Mouse (Mus musculus) midbrain, embryonic 12.5 days (tissue): ENCODE measurements around the gene Cecr2. TPM values are rescaled to one million over a fixed set of nuclear protein-coding genes. Genes with fewer than 3 reads are reported as not detected.

ENCODE experiments used
- ATAC-seq: fragments of 200-750 bp; cut with Nextera tagmentation; 2 replicates; pipeline ENCODE4 v1.8.0; 2017; ENCODE audit warnings: low read depth, moderate TSS enrichment, moderate library complexity; ENCODE audit not compliant: low FRiP score
- H3K27ac ChIP-seq: fragments of 300-500 bp; sonication (generic); replicated peaks from 2 replicates; pipeline ENCODE4 v1.5.1; 2016; ENCODE audit warnings: mild to moderate bottlenecking
- H3K27me3 ChIP-seq: fragments of 300-500 bp; sonication (generic); 2 replicates; pipeline ENCODE4 v1.6.1; 2016; ENCODE audit warnings: mild to moderate bottlenecking
- H3K36me3 ChIP-seq: fragments of 300-500 bp; sonication (generic); 2 replicates; pipeline ENCODE4 v1.6.1; 2016
- H3K4me1 ChIP-seq: fragments of 300-500 bp; sonication (generic); 2 replicates; pipeline ENCODE4 v1.6.1; 2016
- H3K4me2 ChIP-seq: fragments of 300-500 bp; sonication (generic); replicated peaks from 2 replicates; pipeline ENCODE4 v1.6.1; 2016; ENCODE audit warnings: mild to moderate bottlenecking, moderate library complexity
- H3K4me3 ChIP-seq: fragments of 300-500 bp; sonication (generic); 2 replicates; pipeline ENCODE4 v1.5.1; 2016; ENCODE audit warnings: mild to moderate bottlenecking
- H3K9ac ChIP-seq: fragments of 300-500 bp; sonication (generic); replicated peaks from 2 replicates; pipeline ENCODE4 v1.6.1; 2016; ENCODE audit warnings: mild to moderate bottlenecking, moderate library complexity
- H3K9me3 ChIP-seq: fragments of 300-500 bp; sonication (generic); 2 replicates; pipeline ENCODE4 v1.6.1; 2016; ENCODE audit warnings: mild to moderate bottlenecking
- WGBS: fragments of 180-500 bp; shearing (Covaris S2); methylation state at CpG from one replicate; pipeline ENCODE4 v1.1.7; 2016; 5-methylcytosine and 5-hydroxymethylcytosine counted together
- polyA plus RNA-seq: library from polyadenylated mRNA; unstranded; fragments of >200 nt; fragmentation: Nextera tagmentation; extraction: Ambion mirVana; gene quantifications from 2 replicates; pipeline ENCODE4 v1.2.1, GENCODE M21; 2016

Gene Cecr2
- polyA plus RNA-seq, 1 experiment from 2014 or later, result 13.6 TPM

DNA sequence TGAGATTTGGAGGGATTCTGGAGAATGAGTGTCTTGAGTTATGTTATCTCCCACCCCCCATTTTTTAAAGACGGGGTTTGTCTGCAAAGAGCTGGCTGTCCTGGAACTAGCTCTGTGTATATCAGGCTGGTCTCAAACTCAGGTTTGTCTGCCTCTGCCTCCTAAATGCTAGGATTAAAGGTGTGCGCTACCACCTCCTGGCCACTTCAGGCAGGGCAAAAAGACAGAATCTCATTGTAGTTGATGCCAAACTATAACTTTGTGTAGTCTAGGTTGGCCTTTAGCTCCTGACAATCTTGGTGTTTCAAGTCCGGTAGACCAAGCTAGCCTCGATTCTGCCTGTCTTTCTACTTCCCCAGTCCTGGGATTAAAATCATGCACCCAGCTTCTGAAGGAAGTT is 8.7 kb downstream of the Cecr2 start:
- H3K4me2 ChIP-seq, result no peak overlapping the region
- no peaks in the 10 kb centered on the region for H3K27me3 ChIP-seq
- 90% methylated on average over 4 of the region's 4 CpGs for WGBS
- ATAC-seq, result no peak
- no peak overlapping the region for H3K4me3 ChIP-seq
- no peaks in the 10 kb centered on the region for H3K4me1 ChIP-seq
- H3K9ac ChIP-seq, result no peak overlapping the region
- no peaks in the 10 kb centered on the region for H3K9me3 ChIP-seq
- H3K27ac ChIP-seq, result no peak overlapping the region
- H3K36me3 ChIP-seq, result no peaks in the 10 kb centered on the region

DNA sequence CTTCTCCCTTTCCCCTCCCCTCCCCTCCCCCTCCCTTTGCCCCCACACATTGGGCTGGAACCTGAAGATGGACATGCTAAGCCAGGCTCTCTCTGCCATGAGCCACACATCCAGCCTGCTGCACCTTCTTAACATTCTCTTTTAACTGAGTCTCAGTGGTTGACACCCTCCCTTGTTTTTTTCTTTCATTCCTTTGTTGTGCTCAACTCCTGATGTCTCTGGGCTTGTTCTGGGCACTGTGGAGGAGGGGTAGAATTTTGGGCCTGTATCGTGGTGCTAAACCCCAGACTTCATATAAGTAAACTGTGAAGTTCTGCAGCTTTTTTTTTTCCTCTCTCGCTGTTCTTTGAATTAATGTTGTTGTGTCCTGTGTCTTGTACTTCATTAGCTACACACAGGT is 9.8 kb downstream of the Cecr2 start:
- Histone ChIP-seq H3K4me2 (no peak overlapping the region), H3K27me3 (no peaks in the 10 kb centered on the region), H3K4me1 (no peaks in the 10 kb centered on the region), H3K27ac (no peak overlapping the region), H3K9me3 (no peaks in the 10 kb centered on the region), H3K4me3 (no peak overlapping the region), H3K36me3 (no peaks in the 10 kb centered on the region), H3K9ac (no peak overlapping the region)
- no peak for ATAC-seq
- WGBS, result 57% methylated on average over 2 of the region's 2 CpGs

DNA sequence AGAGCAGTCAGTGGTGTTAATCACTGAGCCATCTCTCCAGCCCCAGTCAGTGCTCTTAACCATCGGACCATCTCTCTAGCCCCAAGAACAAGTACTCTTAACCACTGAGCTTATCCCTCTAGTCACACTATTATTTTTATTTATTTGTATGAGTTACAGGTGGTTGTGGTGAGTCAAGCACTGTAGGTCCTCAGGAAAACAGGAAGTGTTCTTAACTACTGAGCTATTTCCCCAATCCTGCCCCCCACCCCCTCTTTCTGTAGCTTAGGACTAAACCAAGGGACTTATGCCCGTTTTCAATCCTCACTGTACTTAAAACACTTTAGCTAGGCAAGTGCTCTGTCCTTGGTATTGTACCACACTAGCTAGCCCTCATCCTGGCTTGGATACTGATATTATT is 17.2 kb downstream of the Cecr2 start:
- no peaks in the 10 kb centered on the region for H3K4me1 ChIP-seq
- no peak overlapping the region for H3K4me3 ChIP-seq
- H3K9ac ChIP-seq, result no peak overlapping the region
- no peaks in the 10 kb centered on the region for H3K27me3 ChIP-seq
- H3K27ac ChIP-seq, result no peak overlapping the region
- no peaks in the 10 kb centered on the region for H3K9me3 ChIP-seq
- no peaks in the 10 kb centered on the region for H3K36me3 ChIP-seq
- 88% methylated on average over 2 of the region's 2 CpGs for WGBS
- ATAC-seq, result no peak
- no peak overlapping the region for H3K4me2 ChIP-seq

DNA sequence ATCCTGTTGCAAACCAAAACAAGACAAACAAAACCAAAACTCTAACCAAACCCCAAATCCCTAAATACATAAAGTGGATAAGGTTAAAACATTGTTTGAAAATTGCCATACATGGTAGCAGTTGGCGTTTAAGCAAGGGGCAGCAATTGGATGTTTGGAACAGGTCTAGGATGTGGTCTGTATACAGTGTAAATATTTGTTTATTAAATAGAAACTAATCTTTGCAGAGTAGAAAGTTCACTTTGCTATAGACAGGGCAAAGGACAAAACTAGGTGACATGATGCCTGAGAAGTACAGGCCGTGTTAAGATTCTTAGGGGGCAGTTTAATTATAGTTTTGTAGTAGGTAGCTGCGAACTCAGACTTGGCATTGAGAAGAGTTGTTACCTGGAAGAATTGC is 18.6 kb downstream of the Cecr2 start:
- Histone ChIP-seq H3K4me1 (no peaks in the 10 kb centered on the region), H3K9ac (no peak overlapping the region), H3K9me3 (no peaks in the 10 kb centered on the region), H3K4me2 (no peak overlapping the region), H3K4me3 (no peak overlapping the region), H3K27ac (no peak overlapping the region), H3K27me3 (no peaks in the 10 kb centered on the region), H3K36me3 (no peaks in the 10 kb centered on the region)
- WGBS, result 98% methylated on average over 3 of the region's 3 CpGs
- no peak for ATAC-seq

DNA sequence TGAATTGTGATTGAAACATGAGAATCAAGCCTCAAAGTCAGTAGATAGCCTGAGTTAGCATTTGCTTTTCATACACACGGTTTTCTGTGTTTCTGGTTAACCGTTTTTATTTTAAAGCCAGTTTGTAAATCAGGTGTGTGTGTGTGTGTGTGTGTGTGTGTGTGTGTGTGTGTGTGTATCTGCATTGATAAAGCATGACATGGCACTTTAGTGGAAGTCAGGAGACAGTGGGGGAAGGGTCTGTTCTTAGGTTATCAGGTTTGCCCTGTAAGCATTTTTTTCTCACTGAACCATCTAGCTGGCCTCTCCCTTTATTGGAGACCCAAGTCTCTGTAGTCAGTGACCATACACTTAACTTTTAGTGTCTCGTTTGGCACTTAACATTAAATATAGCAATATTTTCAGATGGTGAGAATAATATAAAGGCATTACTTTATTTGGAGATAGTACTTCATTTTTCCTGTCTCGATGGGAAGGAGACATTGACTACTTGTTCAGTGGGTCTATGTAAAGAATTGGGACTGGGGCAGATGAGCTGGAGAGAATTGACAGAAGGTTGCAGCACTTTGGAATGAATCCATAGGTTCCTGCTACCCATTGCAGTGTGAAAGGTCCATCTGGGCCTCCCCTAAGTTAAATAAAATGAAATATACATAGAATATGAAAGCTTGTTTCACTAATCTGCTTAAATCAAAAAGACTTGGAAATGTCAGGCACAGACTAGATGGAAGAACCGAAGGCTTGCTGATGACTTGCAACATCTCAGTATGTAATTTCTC is 20.9 kb downstream of the Cecr2 start:
- no peaks in the 10 kb centered on the region for H3K4me1 ChIP-seq
- no peaks in the 10 kb centered on the region for H3K36me3 ChIP-seq
- no peak overlapping the region for H3K27ac ChIP-seq
- ATAC-seq, result no peak
- 92% methylated on average over 5 of the region's 5 CpGs for WGBS
- H3K9me3 ChIP-seq, result no peaks in the 10 kb centered on the region
- H3K9ac ChIP-seq, result no peak overlapping the region
- no peaks in the 10 kb centered on the region for H3K27me3 ChIP-seq
- H3K4me3 ChIP-seq, result no peak overlapping the region
- H3K4me2 ChIP-seq, result no peak overlapping the region

DNA sequence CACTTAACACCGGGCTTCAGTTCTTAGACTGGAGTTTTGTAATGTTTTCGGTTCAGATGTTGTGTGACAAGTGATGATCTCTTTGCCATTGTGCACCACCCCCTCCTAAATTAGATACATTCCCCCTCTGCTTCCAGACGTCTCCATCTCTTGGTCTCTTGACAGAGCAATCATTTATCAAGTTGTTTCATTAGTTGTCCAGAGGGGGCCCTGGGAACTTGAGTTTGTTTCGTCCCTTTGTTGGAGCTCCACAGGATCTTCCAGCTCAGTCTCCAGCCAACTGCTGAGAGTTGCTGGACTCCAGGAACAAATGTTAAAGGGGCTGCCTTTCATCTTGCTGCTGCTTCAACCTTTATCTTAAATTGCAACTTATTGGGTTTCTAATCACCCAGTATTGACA is 34.1 kb downstream of the Cecr2 start:
- 13% methylated on average over 4 of the region's 4 CpGs for WGBS
- H3K9ac ChIP-seq, result no peak overlapping the region
- H3K27me3 ChIP-seq, result no peaks in the 10 kb centered on the region
- H3K4me3 ChIP-seq, result no peak overlapping the region
- no peaks in the 10 kb centered on the region for H3K9me3 ChIP-seq
- peaks cover 6% of the 10 kb centered on the region for H3K4me1 ChIP-seq
- no peaks in the 10 kb centered on the region for H3K36me3 ChIP-seq
- H3K27ac ChIP-seq, result no peak overlapping the region
- no peak for ATAC-seq
- no peak overlapping the region for H3K4me2 ChIP-seq

DNA sequence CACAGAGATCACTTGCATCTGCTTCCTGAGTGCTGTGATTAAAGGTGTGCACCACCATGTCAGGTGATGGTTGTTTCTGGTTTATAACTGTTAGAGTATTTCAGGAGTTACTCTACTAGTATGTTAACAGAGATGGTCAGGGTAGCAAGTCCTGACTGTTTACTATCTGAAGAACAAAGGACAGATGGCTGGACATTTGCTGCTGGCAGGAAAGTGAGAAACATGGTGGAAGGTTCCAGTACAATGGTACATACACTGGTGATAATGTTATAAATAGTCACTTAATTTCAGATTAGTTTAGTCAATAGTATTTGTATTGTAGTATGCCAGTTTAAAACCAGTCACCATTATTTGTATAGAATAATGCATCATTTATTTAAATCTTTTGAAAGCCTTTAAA is 38.2 kb downstream of the Cecr2 start:
- Histone ChIP-seq H3K36me3 (no peaks in the 10 kb centered on the region), H3K9me3 (no peaks in the 10 kb centered on the region), H3K27ac (no peak overlapping the region), H3K4me2 (no peak overlapping the region), H3K27me3 (no peaks in the 10 kb centered on the region), H3K4me3 (no peak overlapping the region), H3K4me1 (peaks cover 6% of the 10 kb centered on the region), H3K9ac (no peak overlapping the region)
- no peak for ATAC-seq

DNA sequence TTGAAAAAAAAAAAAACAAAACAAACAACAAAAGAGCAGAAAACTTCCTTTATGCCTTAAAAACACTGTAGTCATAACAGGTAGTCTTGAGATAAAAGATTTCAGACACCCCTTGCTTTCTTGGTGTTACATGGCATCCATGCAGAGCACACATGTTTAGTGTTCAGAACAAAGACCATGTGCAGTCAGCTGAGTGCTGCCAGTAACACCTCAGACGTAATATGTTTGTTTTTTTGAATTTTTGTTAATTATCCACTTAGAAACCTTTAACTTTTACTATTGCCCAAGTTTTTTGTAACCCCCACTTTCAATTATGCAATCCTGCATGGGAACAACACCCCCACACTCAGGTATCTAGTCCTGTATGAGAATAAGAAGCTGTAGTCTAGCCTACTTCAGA is 42.6 kb downstream of the Cecr2 start:
- ATAC-seq, result no peak
- no peaks in the 10 kb centered on the region for H3K27me3 ChIP-seq
- H3K36me3 ChIP-seq, result no peaks in the 10 kb centered on the region
- WGBS, result 56% methylated on average over 1 of the region's 1 CpGs
- no peaks in the 10 kb centered on the region for H3K9me3 ChIP-seq
- no peak overlapping the region for H3K4me2 ChIP-seq
- H3K4me1 ChIP-seq, result no peaks in the 10 kb centered on the region
- H3K9ac ChIP-seq, result no peak overlapping the region
- H3K27ac ChIP-seq, result no peak overlapping the region
- no peak overlapping the region for H3K4me3 ChIP-seq

DNA sequence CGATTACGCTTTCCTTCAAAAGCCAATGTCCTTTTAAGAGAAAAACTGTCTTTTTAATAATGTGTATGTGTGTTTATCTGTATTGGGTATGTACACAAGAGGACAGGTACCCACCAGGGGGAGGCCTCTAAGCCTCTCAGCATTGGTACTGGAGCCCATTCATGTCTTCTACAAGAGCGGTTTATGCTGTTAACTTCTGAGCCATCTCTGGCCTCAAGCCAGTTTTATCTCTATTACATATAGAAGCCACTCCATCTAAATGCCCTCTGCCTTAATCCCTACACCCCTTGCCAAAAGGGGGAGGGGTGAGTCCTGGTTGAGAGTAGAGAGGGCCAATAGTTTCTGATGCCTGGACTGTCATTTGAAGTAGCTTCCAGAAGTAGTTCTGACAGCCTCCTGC is 48.6 kb downstream of the Cecr2 start:
- Histone ChIP-seq H3K9me3 (no peaks in the 10 kb centered on the region), H3K36me3 (no peaks in the 10 kb centered on the region), H3K27me3 (no peaks in the 10 kb centered on the region), H3K4me3 (no peak overlapping the region), H3K27ac (0 out of 2 replicates have a peak overlapping the region, but pooled peaks have one; percentile 20), H3K9ac (no peak overlapping the region), H3K4me2 (no peak overlapping the region), H3K4me1 (peaks cover 34% of the 10 kb centered on the region)
- ATAC-seq, result no peak
- WGBS, result 67% methylated on average over 3 of the region's 3 CpGs

DNA sequence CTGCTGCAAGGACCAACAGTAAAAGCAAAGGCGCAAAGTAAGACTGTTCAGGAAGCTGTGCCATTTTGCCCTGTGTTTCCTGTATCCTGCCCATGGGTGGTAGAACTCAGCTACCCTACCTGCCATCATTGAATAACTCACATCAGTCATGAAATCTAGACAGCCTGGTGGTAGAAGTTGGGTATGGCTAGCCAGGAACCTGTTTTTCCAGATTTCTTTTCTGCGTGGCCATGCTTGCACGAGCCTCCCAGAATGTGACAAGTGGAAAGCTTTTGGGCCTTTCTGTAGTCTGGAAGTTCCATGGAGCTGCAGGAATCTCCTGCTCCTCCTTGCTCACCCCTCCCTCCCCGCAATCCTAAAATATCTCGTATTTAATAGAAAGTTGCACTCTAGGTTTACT is 49.1 kb downstream of the Cecr2 start:
- Histone ChIP-seq H3K27me3 (no peaks in the 10 kb centered on the region), H3K4me2 (no peak overlapping the region), H3K9ac (no peak overlapping the region), H3K4me3 (no peak overlapping the region), H3K27ac (0 out of 2 replicates have a peak overlapping the region, but pooled peaks have one; percentile 20), H3K36me3 (no peaks in the 10 kb centered on the region), H3K9me3 (no peaks in the 10 kb centered on the region), H3K4me1 (peaks cover 34% of the 10 kb centered on the region)
- ATAC-seq, result no peak
- WGBS, result 57% methylated on average over 5 of the region's 5 CpGs

DNA sequence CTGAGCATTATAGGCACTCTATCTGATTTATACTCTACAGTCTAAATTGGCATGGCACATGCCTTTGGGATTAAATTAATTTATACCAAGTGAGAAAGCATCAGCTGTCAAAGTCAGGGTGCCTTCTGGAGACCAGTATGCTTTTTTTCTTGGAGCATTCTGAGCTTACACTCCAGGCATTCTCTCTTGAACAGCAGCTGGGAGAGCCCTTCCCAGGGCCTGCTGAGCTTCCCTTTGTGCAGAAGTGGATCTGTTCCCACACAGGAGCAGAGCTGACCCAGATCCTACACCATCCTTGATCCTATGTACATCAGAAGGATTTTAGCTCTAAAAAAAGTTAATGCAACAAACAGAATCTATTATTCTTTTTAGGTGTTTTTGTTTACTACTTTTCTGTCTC is 49.7 kb downstream of the Cecr2 start:
- no peaks in the 10 kb centered on the region for H3K36me3 ChIP-seq
- no peak overlapping the region; the same call in 1 of the 2 replicates for H3K4me2 ChIP-seq
- ATAC-seq, result peak; percentile 87
- H3K27me3 ChIP-seq, result no peaks in the 10 kb centered on the region
- peaks cover 34% of the 10 kb centered on the region for H3K4me1 ChIP-seq
- no peak overlapping the region for H3K4me3 ChIP-seq
- H3K9me3 ChIP-seq, result no peaks in the 10 kb centered on the region
- H3K9ac ChIP-seq, result no peak overlapping the region
- peak overlapping the region; percentile 80 for H3K27ac ChIP-seq

DNA sequence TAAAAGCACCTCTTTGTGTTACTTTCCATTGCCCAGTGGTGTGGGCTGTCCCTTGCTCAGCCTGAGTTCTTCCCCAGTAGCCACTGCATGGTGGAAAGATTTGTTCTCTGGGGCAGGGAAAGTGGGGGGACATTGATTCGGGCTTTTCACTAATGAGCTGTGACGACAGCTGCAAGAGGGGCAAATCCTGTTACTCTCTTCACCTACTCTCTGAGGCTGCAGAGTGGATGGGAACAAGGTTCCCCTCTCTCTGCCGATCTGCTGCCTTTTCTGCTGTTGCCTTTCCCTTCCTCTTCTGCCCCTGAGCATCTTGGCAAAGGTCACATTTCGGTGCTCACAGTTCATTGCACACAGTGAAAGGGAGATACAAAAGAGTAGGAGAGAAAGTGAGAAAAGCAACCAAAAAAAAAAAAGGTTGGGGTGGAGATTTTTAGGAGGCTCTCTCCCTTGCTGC is 50.4 kb downstream of the Cecr2 start:
- H3K4me3 ChIP-seq, result no peak overlapping the region
- WGBS, result 6% methylated on average over 4 of the region's 4 CpGs
- H3K9ac ChIP-seq, result peak overlapping the region; percentile 37
- H3K27ac ChIP-seq, result peak overlapping the region; percentile 81
- H3K4me2 ChIP-seq, result peak overlapping the region; percentile 32; the same call in 1 of the 2 replicates
- no peaks in the 10 kb centered on the region for H3K36me3 ChIP-seq
- peaks cover 34% of the 10 kb centered on the region for H3K4me1 ChIP-seq
- no peaks in the 10 kb centered on the region for H3K9me3 ChIP-seq
- H3K27me3 ChIP-seq, result no peaks in the 10 kb centered on the region
- ATAC-seq, result peak; percentile 81

DNA sequence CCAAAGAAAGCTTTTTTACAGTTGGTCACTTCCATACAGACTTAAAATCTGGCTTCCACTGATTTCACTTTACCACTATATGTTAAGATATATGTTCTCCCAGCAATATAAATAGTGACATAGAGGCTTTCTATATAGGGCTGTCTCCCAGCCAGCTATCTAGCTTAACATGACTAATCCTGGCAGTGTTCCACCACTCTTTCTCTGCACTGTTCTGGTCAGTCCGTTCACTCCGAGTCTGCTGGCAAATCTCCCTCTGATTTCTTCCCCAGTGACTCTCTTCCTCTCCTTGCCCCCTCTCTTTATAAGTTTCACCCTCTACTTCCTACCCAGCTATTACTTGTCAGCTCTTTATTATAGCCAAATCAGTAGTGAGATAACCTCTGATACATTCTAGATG is 59.8 kb downstream of the Cecr2 start:
- Histone ChIP-seq H3K4me2 (no peak overlapping the region), H3K27ac (no peak overlapping the region), H3K4me3 (no peak overlapping the region), H3K27me3 (no peaks in the 10 kb centered on the region), H3K9me3 (no peaks in the 10 kb centered on the region), H3K9ac (no peak overlapping the region), H3K36me3 (no peaks in the 10 kb centered on the region), H3K4me1 (no peaks in the 10 kb centered on the region)
- 86% methylated on average over 2 of the region's 2 CpGs for WGBS
- ATAC-seq, result no peak
